Mouse (Mus musculus) forebrain, embryonic 15.5 days (tissue): ENCODE data around the gene Gm44. TPM values are rescaled to one million over a fixed set of nuclear protein-coding genes. Genes with fewer than 3 reads are reported as not detected.
"Not testable (repeated sequence)": the region's sequence is repeated elsewhere in the genome, so short reads cannot be mapped to it uniquely, and the experiment has no call there.

Experiments
- ATAC-seq: fragments of 200-750 bp; cut with Nextera tagmentation; replicated peaks from 2 replicates; pipeline ENCODE4 v1.8.0; 2017; ENCODE audit warnings: mild to moderate bottlenecking, moderate TSS enrichment, moderate library complexity
- H3K27ac ChIP-seq: fragments of 300-500 bp; sonication (generic); replicated peaks from 2 replicates; pipeline ENCODE4 v1.5.1; 2015; ENCODE audit warnings: mild to moderate bottlenecking, inconsistent platforms
- H3K27me3 ChIP-seq: fragments of 300-500 bp; sonication (generic); 2 replicates; pipeline ENCODE4 v1.6.1; 2015; ENCODE audit warnings: inconsistent platforms
- H3K36me3 ChIP-seq: fragments of 300-500 bp; sonication (generic); 2 replicates; pipeline ENCODE4 v1.6.1; 2015; ENCODE audit warnings: mild to moderate bottlenecking, inconsistent platforms
- H3K4me1 ChIP-seq: fragments of 300-500 bp; sonication (generic); 2 replicates; pipeline ENCODE4 v1.6.1; 2015; ENCODE audit warnings: inconsistent platforms
- H3K4me2 ChIP-seq: fragments of 300-500 bp; sonication (generic); replicated peaks from 2 replicates; pipeline ENCODE4 v1.6.1; 2015; ENCODE audit warnings: mild to moderate bottlenecking, inconsistent platforms
- H3K4me3 ChIP-seq: fragments of 300-500 bp; sonication (generic); 2 replicates; pipeline ENCODE4 v1.5.1; 2015; ENCODE audit warnings: mild to moderate bottlenecking, inconsistent platforms
- H3K9ac ChIP-seq: fragments of 300-500 bp; sonication (generic); replicated peaks from 2 replicates; pipeline ENCODE4 v1.6.1; 2015; ENCODE audit warnings: mild to moderate bottlenecking, inconsistent platforms
- H3K9me3 ChIP-seq: fragments of 300-500 bp; sonication (generic); 2 replicates; pipeline ENCODE4 v1.6.1; 2016; ENCODE audit warnings: inconsistent platforms
- WGBS: fragments of 180-500 bp; shearing (Covaris S2); methylation state at CpG from one replicate; pipeline ENCODE4 v1.1.7; 2015; ENCODE audit warnings: mixed read lengths; 5-methylcytosine and 5-hydroxymethylcytosine counted together
- polyA plus RNA-seq: library from polyadenylated mRNA; unstranded; fragments of >200 nt; fragmentation: Nextera tagmentation; extraction: Ambion mirVana; gene quantifications from 2 replicates; pipeline ENCODE4 v1.2.1, GENCODE M21; 2015

Gene Gm44
- not detected in 2 replicates for polyA plus RNA-seq

DNA sequence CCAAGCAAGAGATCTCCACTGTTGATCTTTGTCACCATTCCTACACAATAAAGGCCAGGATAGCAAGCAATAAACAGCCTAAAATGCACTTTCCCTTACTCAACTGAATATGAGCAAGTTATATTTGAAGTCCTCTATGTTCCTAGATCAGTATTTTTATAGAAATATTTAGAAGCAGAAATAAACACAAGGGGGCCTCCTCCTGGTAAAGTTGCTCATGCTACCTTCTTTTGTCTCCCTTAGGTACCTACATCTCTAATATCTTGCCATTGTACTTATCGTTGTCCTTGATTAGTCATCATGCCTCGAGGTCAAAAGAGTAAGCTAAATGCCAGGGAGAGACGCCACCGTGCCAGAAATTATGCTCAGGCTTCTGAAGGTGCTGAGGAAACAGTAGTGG is at the start of gene Gm44:
TSS of gene Gm44 (plus strand) at position 301 of the 400 bp plus-strand sequence.
- Histone ChIP-seq H3K27me3 (no peaks in the 10 kb centered on the region), H3K27ac (no peak within 1 kb of the TSS), H3K4me2 (no peak within 1 kb of the TSS), H3K4me3 (no peak within 1 kb of the TSS), H3K9me3 (no peaks in the 10 kb centered on the region), H3K4me1 (no peaks in the 10 kb centered on the region), H3K36me3 (no peaks in the 10 kb centered on the region), H3K9ac (no peak within 1 kb of the TSS)
- no peak for ATAC-seq
- 93% methylated on average over 4 of the region's 4 CpGs for WGBS

GRCm38 (mm10) chrX:90927989-90928388 is 36.0 kb downstream of the Gm44 start:
- no peak overlapping the region for H3K4me2 ChIP-seq
- no peaks in the 10 kb centered on the region for H3K9me3 ChIP-seq
- H3K27me3 ChIP-seq: no peaks in the 10 kb centered on the region
- ATAC-seq: no peak
- H3K36me3 ChIP-seq: no peaks in the 10 kb centered on the region
- no peak overlapping the region for H3K9ac ChIP-seq
- H3K4me3 ChIP-seq: no peak overlapping the region
- WGBS: 38% methylated on average over 1 of the region's 1 CpGs
- no peak overlapping the region for H3K27ac ChIP-seq
- no peaks in the 10 kb centered on the region for H3K4me1 ChIP-seq

DNA sequence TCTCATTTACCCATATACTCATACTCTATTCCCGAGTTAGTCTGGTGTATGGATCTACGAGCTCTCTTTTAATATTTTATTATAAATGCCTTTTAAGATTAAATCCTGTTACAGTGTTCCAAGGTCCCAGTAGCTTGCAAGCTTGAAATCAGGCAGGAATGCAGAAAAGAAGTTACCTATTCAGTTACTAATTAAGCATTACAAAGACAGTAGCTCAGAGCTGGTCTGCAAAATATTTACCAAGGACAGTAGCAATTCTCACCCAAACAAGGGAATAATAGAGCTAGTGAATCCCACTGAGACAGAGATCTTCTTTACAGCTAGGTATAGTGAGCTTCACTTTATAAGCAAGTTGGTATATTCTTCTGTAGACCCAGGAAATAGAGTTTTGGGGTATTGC is 46.3 kb downstream of the Gm44 start:
- ATAC-seq, H3K4me3 ChIP-seq, H3K4me1 ChIP-seq, H3K9ac ChIP-seq, H3K27me3 ChIP-seq, H3K36me3 ChIP-seq, H3K9me3 ChIP-seq, H3K27ac ChIP-seq, H3K4me2 ChIP-seq: not testable (repeated sequence)
- whole genome bisulfite sequencing: 65% methylated on average over 2 of the region's 2 CpGs
